Mouse (Mus musculus) megakaryocyte, embryonic 14.5 days (primary cell): Measurements from ENCODE around the gene Tmem63c.

Source experiments
- FLI1 ChIP-seq: IDR thresholded peaks from 2 replicates; pipeline ENCODE4 v1.6.1; 2012; ENCODE audit warnings: low read length, inconsistent platforms, mixed read lengths
- GATA1 ChIP-seq: IDR thresholded peaks from 3 replicates; pipeline ENCODE4 v1.6.1; 2012; ENCODE audit warnings: mixed read lengths, low read length, inconsistent platforms, borderline replicate concordance

- TF ChIP-seq GATA1 (no peak), FLI1 (no peak)
Measured at GRCm38 (mm10) chr12:86990755-86991110, 30.4 kb upstream of the Tmem63c start.
